In the genomic region with DNA sequence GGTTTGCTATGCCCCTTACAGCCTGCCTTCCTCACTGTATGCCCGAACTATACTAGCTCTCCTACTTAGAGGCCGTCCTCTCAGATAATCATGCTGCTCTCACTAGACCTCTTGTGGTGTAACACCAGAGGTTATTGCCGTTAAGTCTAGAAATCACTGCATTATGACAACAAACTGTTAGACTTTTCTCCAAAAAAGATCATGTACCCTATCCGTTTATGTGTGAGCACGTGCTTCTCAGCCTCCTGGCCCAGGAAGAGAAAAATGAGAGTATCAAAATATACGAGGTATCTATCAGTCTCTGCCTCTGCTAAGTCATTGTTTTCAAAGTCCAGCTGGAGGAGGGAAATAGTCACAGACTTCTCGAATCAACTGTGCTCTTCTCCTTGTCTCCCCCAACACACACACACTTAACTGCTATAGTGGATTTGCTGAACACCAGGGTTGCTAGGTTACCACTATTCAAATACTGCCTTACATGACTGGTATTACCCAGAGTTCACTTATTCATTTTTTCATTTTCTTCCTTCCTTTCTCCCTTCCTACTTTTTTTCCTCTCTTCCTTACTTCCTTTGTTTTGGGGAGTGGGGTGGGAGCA, we compare ENCODE assay signal across 17 mouse cellular contexts. TPM values are rescaled to one million over a fixed set of nuclear protein-coding genes. Genes with fewer than 3 reads are reported as not detected.
DNase-seq lines count a peak whose midpoint lies in the region; ATAC-seq and TF ChIP-seq lines count a peak whose summit lies in the region.
"Had no signal": no experiment of that assay in that cellular context is flagged by ENCODE, and none has a peak within 500 bp of the region (broad histone marks: within the 10 kb centered on the region; RNA-seq: fewer than 3 reads in every experiment).

No protein-coding gene starts in this region.

- no peak for ATAC-seq in heart, postnatal 0 days (ENCODE audit: insufficient read depth, low read depth)
- ATAC-seq in limb, embryonic 14.5 days (ENCODE audit: low FRiP score, low read depth) = 0 out of 2 replicates have a peak, but pooled peaks have one; percentile 17

- peaks cover 22% of the 10 kb centered on the region for H3K4me1 ChIP-seq in heart, postnatal 0 days (ENCODE audit: control insufficient read depth, insufficient read depth)
- peaks cover 2 to 5% of the 10 kb centered on the region in 2 experiments; a peak in 3 of 4 replicates for H3K4me1 ChIP-seq in MEL (ENCODE audit: control insufficient read depth in 1 of 2, insufficient read depth in 2 of 2, low read length in 2 of 2)
- peaks cover 16% of the 10 kb centered on the region for H3K4me1 ChIP-seq in limb, embryonic 14.5 days (ENCODE audit: control insufficient read depth, insufficient read depth, low read length)
- no peaks in the 10 kb centered on the region for H3K4me1 ChIP-seq in thymus, adult 2 months (replicated peaks; ENCODE audit: control insufficient read depth, insufficient read depth, low read length)

- no peaks in the 10 kb centered on the region for H3K9me3 ChIP-seq in heart, postnatal 0 days (replicated peaks; ENCODE audit: control insufficient read depth, low read length)
- H3K9me3 ChIP-seq in MEL (replicated peaks; ENCODE audit: insufficient read depth, low read length) = no peaks in the 10 kb centered on the region
- no peaks in the 10 kb centered on the region for H3K9me3 ChIP-seq in limb, embryonic 14.5 days (ENCODE audit: control insufficient read depth, low read length)
- H3K9me3 ChIP-seq: embryonic facial prominence, embryonic 15.5 days had no signal

- no peak overlapping the region for H3K9ac ChIP-seq in heart, postnatal 0 days (replicated peaks; ENCODE audit: low read depth, low read length)
- no peak overlapping the region for H3K9ac ChIP-seq in MEL (ENCODE audit: control insufficient read depth, low read depth, low read length, poor library complexity, severe bottlenecking)
- H3K9ac ChIP-seq in limb, embryonic 14.5 days (ENCODE audit: low read depth, low read length, severe bottlenecking) = no peak overlapping the region
- H3K9ac ChIP-seq: embryonic facial prominence, embryonic 15.5 days had no signal

- DNase-seq in heart, postnatal 0 days (ENCODE audit: low spot score) = no peak
- no peak for DNase-seq in heart, postnatal 25 days (ENCODE audit: low spot score)
- peak; percentile 3 for DNase-seq in 416B (ENCODE audit: low read depth)
- DNase-seq in MEL (ENCODE audit: low read depth, low spot score) = peak; percentile 40
- DNase-seq in limb, embryonic 14.5 days (ENCODE audit: low spot score) = no peak
- DNase-seq in cerebellum, postnatal 36 days = no peak
- DNase-seq in thymus, adult 2 months = no peak
- DNase-seq in layer of hippocampus, adult 8-10 months (ENCODE audit: low spot score in 2 of 2) = no peak
- DNase-seq: cerebellum, adult 11-12 months; gastrocnemius, postnatal 36 days had no signal

- TF ChIP-seq CTCF in heart, postnatal 0 days (IDR thresholded peaks at IDR 0.05; ENCODE audit: low read depth) = no peak
- TF ChIP-seq CTCF in MEL (IDR thresholded peaks at IDR 0.05 in 2 of 3, conservative IDR thresholded peaks at IDR 0.05 in 1 of 3; ENCODE audit: control insufficient read depth in 1 of 3, insufficient read depth in 1 of 3, low read depth in 2 of 3, low read length in 3 of 3, poor library complexity in 1 of 3, severe bottlenecking in 1 of 3) = no peak
- no peak for TF ChIP-seq CTCF in thymus, adult 2 months (IDR thresholded peaks at IDR 0.05; ENCODE audit: borderline replicate concordance, control insufficient read depth, extremely low read depth, insufficient read depth, low read length, poor library complexity)

- no peak for TF ChIP-seq EP300 in heart, postnatal 0 days (IDR thresholded peaks at IDR 0.05; ENCODE audit: low read depth)
- TF ChIP-seq EP300 in MEL (IDR thresholded peaks at IDR 0.05; ENCODE audit: low read depth in 1 of 2, low read length in 2 of 2) = no peak

- no peak for TF ChIP-seq RAD21 in MEL (IDR thresholded peaks at IDR 0.05; ENCODE audit: low read depth, low read length)

- no peaks in the 10 kb centered on the region for H3K79me2 ChIP-seq in MEL (ENCODE audit: control insufficient read depth, insufficient read depth, low read length, poor library complexity)

- intact Hi-C loops in heart, postnatal 25 days (cut with DNase I) = loop anchor here (10.0 kb wide), 1 partner anchor 194 kb away; the partner anchor contains the start of genes Glud1 and Shld2

- H3K27ac ChIP-seq in heart, postnatal 0 days (ENCODE audit: low read depth) = peak overlapping the region; percentile 16; the same call in 1 of the 2 replicates
- no peak overlapping the region for H3K27ac ChIP-seq in MEL (ENCODE audit: control insufficient read depth, low read depth, low read length)
- H3K27ac ChIP-seq in limb, embryonic 14.5 days (replicated peaks; ENCODE audit: low read depth, low read length) = no peak overlapping the region
- no peak overlapping the region for H3K27ac ChIP-seq in thymus, adult 2 months (ENCODE audit: control insufficient read depth, insufficient read depth, low read length)
- H3K27ac ChIP-seq: macrophage had no signal

- H3K4me3 ChIP-seq in heart, postnatal 0 days (ENCODE audit: low read depth, low read length) = no peak overlapping the region
- peak overlapping the region in 1 of 2 experiments; percentile 44; a peak in 3 of 4 replicates for H3K4me3 ChIP-seq in MEL (ENCODE audit: control insufficient read depth in 1 of 2, insufficient read depth in 1 of 2, low read depth in 2 of 2, low read length in 2 of 2)
- H3K4me3 ChIP-seq in limb, embryonic 14.5 days (replicated peaks; ENCODE audit: low read length) = no peak overlapping the region
- H3K4me3 ChIP-seq in thymus, adult 2 months (ENCODE audit: control insufficient read depth, insufficient read depth, low read length) = no peak overlapping the region
- H3K4me3 ChIP-seq: embryonic facial prominence, embryonic 15.5 days had no signal

- H3K4me2 ChIP-seq in heart, postnatal 0 days (ENCODE audit: low read depth, low read length) = peak overlapping the region; percentile 22; the same call in 1 of the 2 replicates
- H3K4me2 ChIP-seq in limb, embryonic 14.5 days (replicated peaks; ENCODE audit: low read depth, low read length, severe bottlenecking) = no peak overlapping the region
- H3K4me2 ChIP-seq: embryonic facial prominence, embryonic 15.5 days had no signal

- peaks cover 19% of the 10 kb centered on the region for H3K27me3 ChIP-seq in heart, postnatal 0 days (ENCODE audit: control insufficient read depth, insufficient read depth, low read length)
- H3K27me3 ChIP-seq in MEL (ENCODE audit: control insufficient read depth in 1 of 2, insufficient read depth in 2 of 2, low read length in 2 of 2) = no peaks in the 10 kb centered on the region; a peak in 1 of 4 replicates
- no peaks in the 10 kb centered on the region for H3K27me3 ChIP-seq in limb, embryonic 14.5 days (ENCODE audit: control insufficient read depth, insufficient read depth, low read length)
- H3K27me3 ChIP-seq in thymus, adult 2 months (ENCODE audit: control insufficient read depth, insufficient read depth, low read length) = peaks cover 4% of the 10 kb centered on the region; the same call in 1 of the 2 replicates
- H3K27me3 ChIP-seq: embryonic facial prominence, embryonic 15.5 days had no signal

- no peak for TF ChIP-seq POLR2A in MEL (IDR thresholded peaks at IDR 0.05; ENCODE audit: control insufficient read depth in 1 of 2, insufficient read depth in 1 of 2, low read depth in 1 of 2, low read length in 2 of 2, poor library complexity in 1 of 2)
- TF ChIP-seq POLR2A in limb, embryonic 14.5 days (IDR thresholded peaks at IDR 0.05; ENCODE audit: borderline replicate concordance, extremely low read depth, insufficient read depth, insufficient read length) = no peak
- no peak for TF ChIP-seq POLR2A in thymus, adult 2 months (IDR thresholded peaks at IDR 0.05; ENCODE audit: control insufficient read depth, extremely low read depth, insufficient read depth, low read length, poor library complexity)

- WGBS in heart, postnatal 0 days = 19% methylated on average over 7 of the region's 7 CpGs
- 35% methylated on average over 7 of the region's 7 CpGs for WGBS in limb, embryonic 14.5 days
- whole genome bisulfite sequencing in thymus, adult 2 months = 42% methylated on average over 7 of the region's 7 CpGs

- H3K36me3 ChIP-seq in heart, postnatal 0 days (replicated peaks; ENCODE audit: control insufficient read depth, insufficient read depth, low read length) = no peaks in the 10 kb centered on the region
- no peaks in the 10 kb centered on the region; a peak in 1 of 4 replicates for H3K36me3 ChIP-seq in MEL (ENCODE audit: control insufficient read depth in 1 of 2, insufficient read depth in 2 of 2, low read length in 2 of 2)
- H3K36me3 ChIP-seq in limb, embryonic 14.5 days (ENCODE audit: control insufficient read depth, insufficient read depth, low read length) = no peaks in the 10 kb centered on the region
- no peaks in the 10 kb centered on the region for H3K36me3 ChIP-seq in thymus, adult 2 months (ENCODE audit: control insufficient read depth, insufficient read depth, low read length)
- H3K36me3 ChIP-seq: embryonic facial prominence, embryonic 15.5 days had no signal

TF ChIP-seq in MEL, 35 proteins besides CTCF, POLR2A, EP300 and RAD21 (continues in another document):
- no peak for TF ChIP-seq E2F4 (IDR thresholded peaks at IDR 0.05; ENCODE audit: borderline replicate concordance, low read depth, low read length)
- no peak for TF ChIP-seq ZKSCAN1 (IDR thresholded peaks at IDR 0.05; ENCODE audit: low read depth, low read length)

RNA-seq across cellular contexts. Expression of gene Bmpr1a, which starts 5.8 kb away (rescaled TPM):
- total RNA-seq in heart, postnatal 0 days (2014; rRNA removed; ENCODE audit: low replicate concordance) = 99.5 and 130 TPM in 2 replicates
- 37.2 and 38.6 TPM in 2 replicates for polyA plus RNA-seq in heart, postnatal 0 days (2015; fragmentation: Nextera tagmentation; extraction: Ambion mirVana)
- total RNA-seq in heart, postnatal 25 days (2021) = 10 to 100 TPM; 71.8 to 77.5 TPM
- 3.1 and 3.6 TPM in 2 replicates for total RNA-seq in MEL (2012; rRNA removed)
- polyA plus RNA-seq in MEL (2012; ENCODE audit: insufficient read depth in 1 of 2, insufficient read length in 2 of 2, low read depth in 1 of 2, low replicate concordance in 2 of 2, missing spikeins in 1 of 2) = 1 to 10 TPM in 1 of 2 experiments, not detected in 1; 3.1 TPM
- 44.3 TPM in 2 replicates for polyA plus RNA-seq in limb, embryonic 14.5 days (2012; rRNA removed)
- 72.1 and 72.4 TPM in 2 replicates for polyA plus RNA-seq in limb, embryonic 14.5 days (2014; fragmentation: Nextera tagmentation; extraction: Ambion mirVana)
- 2.0 and 3.1 TPM in 2 replicates for polyA plus RNA-seq in thymus, adult 2 months (2012; rRNA removed)
- total RNA-seq in layer of hippocampus, adult 8-10 months (2022) = 10 to 100 TPM; 35.9 to 42.7 (median 37.0) TPM

RNA-seq across cellular contexts. Expression of gene 9230112D13Rik, which starts 13.7 kb away (rescaled TPM):
- total RNA-seq in heart, postnatal 0 days (2014; rRNA removed; ENCODE audit: low replicate concordance) = not detected in 2 replicates
- not detected in 2 replicates for polyA plus RNA-seq in heart, postnatal 0 days (2015; fragmentation: Nextera tagmentation; extraction: Ambion mirVana)
- not detected for total RNA-seq in heart, postnatal 25 days (2021)
- not detected in 2 replicates for total RNA-seq in MEL (2012; rRNA removed)
- polyA plus RNA-seq in MEL (2012; ENCODE audit: insufficient read depth in 1 of 2, insufficient read length in 2 of 2, low read depth in 1 of 2, low replicate concordance in 2 of 2, missing spikeins in 1 of 2) = not detected
- polyA plus RNA-seq in limb, embryonic 14.5 days (2012; rRNA removed) = not detected in 2 replicates
- polyA plus RNA-seq in limb, embryonic 14.5 days (2014; fragmentation: Nextera tagmentation; extraction: Ambion mirVana) = not detected in 2 replicates
- polyA plus RNA-seq in thymus, adult 2 months (2012; rRNA removed) = not detected in 2 replicates
- not detected for total RNA-seq in layer of hippocampus, adult 8-10 months (2022)
- total RNA-seq: adrenal gland, adult 18-20 months; ES-E14; gastrocnemius, postnatal 36 days; left cerebral cortex, adult 18-20 months; neutrophil, adult 5-6 weeks had no signal
- polyA plus RNA-seq: embryonic facial prominence, embryonic 15.5 days; kidney, embryonic 14.5 days; macrophage had no signal

Comparison
In these comparisons a context has a peak if more than half of its experiments do, and no peak if none do; other contexts are left out.
1. DNase-seq: peak in 416B (single experiment) and MEL (single experiment); none in heart, postnatal 0 days (single experiment), heart, postnatal 25 days (single experiment), limb, embryonic 14.5 days (single experiment), cerebellum, postnatal 36 days (0 of 2), thymus, adult 2 months (single experiment) and layer of hippocampus, adult 8-10 months (0 of 2).